Mouse (Mus musculus): ENCODE data around the gene Adnp.

Adnp gene

GRCm38 (mm10) chr2:168156361-168156760 is 50.6 kb downstream of the Adnp start:
- DNase-seq (ENCODE audit: low spot score in 2 of 2) = no peak

- DNase-seq (ENCODE audit: low spot score in 2 of 2) = no peak
Observed at GRCm38 (mm10) chr2:168155666-168156065, 51.2 kb downstream of the Adnp start.

- DNase-seq (ENCODE audit: low spot score in 2 of 2) = peak; percentile 22 to 41
Observed at GRCm38 (mm10) chr2:168154090-168154881, 52.6 kb downstream of the Adnp start.

- DNase-seq (ENCODE audit: low spot score in 2 of 2) = no peak
Observed at GRCm38 (mm10) chr2:168149241-168149640, 57.7 kb downstream of the Adnp start.

- no peak for DNase-seq (ENCODE audit: low spot score in 2 of 2)
Observed at GRCm38 (mm10) chr2:168147722-168148432, 59.0 kb downstream of the Adnp start.

GRCm38 (mm10) chr2:168145437-168145836 is 61.5 kb downstream of the Adnp start:
- DNase-seq (ENCODE audit: low spot score in 2 of 2) = no peak

- no peak for DNase-seq (ENCODE audit: low spot score in 2 of 2)
Observed at GRCm38 (mm10) chr2:168143794-168144193, 63.1 kb downstream of the Adnp start.

GRCm38 (mm10) chr2:168137161-168137560 is 69.8 kb downstream of the Adnp start:
- no peak for DNase-seq (ENCODE audit: low spot score in 2 of 2)

Measured in frontal cortex, postnatal 25 days (tissue).